ENCODE assay signal across 8 mouse cellular contexts in genomic region chr1:111864063-111864778, GRCm38 (mm10). TPM values are rescaled to one million over a fixed set of nuclear protein-coding genes. Genes with fewer than 3 reads are reported as not detected.
DNase-seq lines count a peak whose midpoint lies in the region; ATAC-seq lines count a peak whose summit lies in the region.

No protein-coding gene starts in this region.

- H3K4me3 ChIP-seq in forebrain, embryonic 10.5 days: peak overlapping the region; percentile 83
- peak overlapping the region; percentile 69 to 71 for H3K4me3 ChIP-seq in heart, embryonic 14.5 days (ENCODE audit: control insufficient read depth in 1 of 2, insufficient read depth in 1 of 2, low read depth in 1 of 2, low read length in 2 of 2)
- peak overlapping the region; percentile 65 for H3K4me3 ChIP-seq in liver, embryonic 11.5 days (ENCODE audit: low read depth, low read length)
- peak overlapping the region; percentile 84 for H3K4me3 ChIP-seq in stomach, embryonic 14.5 days (ENCODE audit: low read depth, low read length)

- H3K27me3 ChIP-seq in forebrain, embryonic 10.5 days (ENCODE audit: poor library complexity, severe bottlenecking): no peaks in the 10 kb centered on the region
- no peaks in the 10 kb centered on the region for H3K27me3 ChIP-seq in heart, embryonic 14.5 days (ENCODE audit: control insufficient read depth, insufficient read depth, low read length)
- no peaks in the 10 kb centered on the region for H3K27me3 ChIP-seq in liver, embryonic 11.5 days (replicated peaks; ENCODE audit: control insufficient read depth, insufficient read depth, low read length)
- no peaks in the 10 kb centered on the region for H3K27me3 ChIP-seq in stomach, embryonic 14.5 days (ENCODE audit: control insufficient read depth, insufficient read depth, low read length)

- H3K9ac ChIP-seq in heart, embryonic 14.5 days (ENCODE audit: low read length): peak overlapping the region; percentile 77
- H3K9ac ChIP-seq in liver, embryonic 11.5 days (ENCODE audit: low read depth, low read length): peak overlapping the region; percentile 61
- H3K9ac ChIP-seq in stomach, embryonic 14.5 days (replicated peaks; ENCODE audit: low read depth, low read length): peak overlapping the region; percentile 71

- WGBS in forebrain, embryonic 10.5 days: under 1% methylated on average over 41 of the region's 41 CpGs
- WGBS in heart, embryonic 14.5 days: under 1% methylated on average over 41 of the region's 41 CpGs
- under 1% methylated on average over 41 of the region's 41 CpGs for WGBS in liver, embryonic 11.5 days
- under 1% methylated on average over 41 of the region's 41 CpGs for WGBS in stomach, embryonic 14.5 days

- ATAC-seq in heart, embryonic 14.5 days (ENCODE audit: insufficient number of reproducible peaks, insufficient read depth, low FRiP score, low read depth): peak; percentile 68
- peak; percentile 77 for ATAC-seq in liver, embryonic 11.5 days (replicated peaks; ENCODE audit: low FRiP score)
- ATAC-seq in stomach, embryonic 14.5 days (ENCODE audit: insufficient number of reproducible peaks, insufficient read depth, low FRiP score, low read depth): peak; percentile 82

- H3K27ac ChIP-seq in forebrain, embryonic 10.5 days: peak overlapping the region; percentile 95
- peak overlapping the region; percentile 79 to 85 for H3K27ac ChIP-seq in heart, embryonic 14.5 days (replicated peaks in 1 of 2; ENCODE audit: control insufficient read depth in 1 of 2, insufficient read depth in 1 of 2, low read depth in 2 of 2, low read length in 2 of 2)
- H3K27ac ChIP-seq in liver, embryonic 11.5 days (ENCODE audit: low read depth, low read length): peak overlapping the region; percentile 61
- peak overlapping the region; percentile 93 for H3K27ac ChIP-seq in stomach, embryonic 14.5 days (ENCODE audit: low read length)

- no peaks in the 10 kb centered on the region for H3K9me3 ChIP-seq in forebrain, embryonic 10.5 days
- H3K9me3 ChIP-seq in heart, embryonic 14.5 days (ENCODE audit: control insufficient read depth, low read length): no peaks in the 10 kb centered on the region
- no peaks in the 10 kb centered on the region for H3K9me3 ChIP-seq in liver, embryonic 11.5 days (ENCODE audit: control insufficient read depth, low read length)
- H3K9me3 ChIP-seq in stomach, embryonic 14.5 days (ENCODE audit: control insufficient read depth, low read depth, low read length): no peaks in the 10 kb centered on the region

- H3K4me1 ChIP-seq in forebrain, embryonic 10.5 days: peaks cover 14% of the 10 kb centered on the region
- H3K4me1 ChIP-seq in heart, embryonic 14.5 days (ENCODE audit: control insufficient read depth in 2 of 2, insufficient read depth in 2 of 2, low read length in 2 of 2): peaks cover 0 to 6% of the 10 kb centered on the region in 2 experiments; a peak in 1 of 4 replicates
- no peaks in the 10 kb centered on the region for H3K4me1 ChIP-seq in liver, embryonic 11.5 days (replicated peaks; ENCODE audit: control insufficient read depth, insufficient read depth, low read length)
- H3K4me1 ChIP-seq in stomach, embryonic 14.5 days (ENCODE audit: control insufficient read depth, insufficient read depth, low read length): 0 out of 2 replicates have a peak, but pooled peaks cover 2% of the 10 kb centered on the region

- peaks cover 6% of the 10 kb centered on the region; the same call in 1 of the 2 replicates for H3K36me3 ChIP-seq in forebrain, embryonic 10.5 days (replicated peaks)
- no peaks in the 10 kb centered on the region for H3K36me3 ChIP-seq in heart, embryonic 14.5 days (ENCODE audit: control insufficient read depth, insufficient read depth, low read length)
- no peaks in the 10 kb centered on the region for H3K36me3 ChIP-seq in liver, embryonic 11.5 days (ENCODE audit: control insufficient read depth, insufficient read depth, low read length)
- H3K36me3 ChIP-seq in stomach, embryonic 14.5 days (ENCODE audit: control insufficient read depth, insufficient read depth, low read length): no peaks in the 10 kb centered on the region

- peak overlapping the region; percentile 91 for H3K4me2 ChIP-seq in heart, embryonic 14.5 days (ENCODE audit: low read length)
- peak overlapping the region; percentile 90 for H3K4me2 ChIP-seq in liver, embryonic 11.5 days
- H3K4me2 ChIP-seq in stomach, embryonic 14.5 days (replicated peaks; ENCODE audit: low read depth, low read length): peak overlapping the region; percentile 45

- DNase-seq in CD8-positive naive resting alpha-beta T cell, adult 2 months (ENCODE audit: low read depth in 2 of 2, low spot score in 2 of 2): peak; percentile 15 to 41
- peak; percentile 6 for DNase-seq in c-Kit-negative CD71-positive TER-119-positive erythroid progenitor cells, embryonic 14.5 days (ENCODE audit: low read depth, low spot score)
- DNase-seq in forebrain, embryonic 10.5 days (ENCODE audit: extremely low spot score, low spot score): peak; percentile 74
- DNase-seq in kidney, postnatal 10 days: peak; percentile 83
- DNase-seq in liver, embryonic 11.5 days (ENCODE audit: low spot score): peak; percentile 71
- peak; percentile 75 for DNase-seq in naive thymus-derived CD4-positive, alpha-beta T cell, adult 2 months (ENCODE audit: low read depth)

RNA-seq across cellular contexts. Expression of gene Dsel, which starts 0.5 kb away (rescaled TPM):
- polyA plus RNA-seq in forebrain, embryonic 10.5 days (2016; fragmentation: Nextera tagmentation; extraction: Ambion mirVana): 8.5 and 8.6 TPM in 2 replicates
- 8.0 TPM in 2 replicates for polyA plus RNA-seq in heart, embryonic 14.5 days (2014; fragmentation: Nextera tagmentation; extraction: Ambion mirVana)
- polyA plus RNA-seq in liver, embryonic 11.5 days (2014; fragmentation: Nextera tagmentation; extraction: Ambion mirVana): 3.5 and 4.8 TPM in 2 replicates
- 16.7 and 17.4 TPM in 2 replicates for polyA plus RNA-seq in stomach, embryonic 14.5 days (2014; fragmentation: Nextera tagmentation; extraction: Ambion mirVana)

Comparison
In these comparisons a context has a peak if more than half of its experiments do, and no peak if none do; other contexts are left out.
1. Peak in every context shown above with its lines: DNase-seq, ATAC-seq, H3K4me3 ChIP-seq and H3K27ac ChIP-seq.
2. DNase-seq: peak in every context shown above with its lines; median percentile 83 in kidney, postnatal 10 days; 75 in naive thymus-derived CD4-positive, alpha-beta T cell, adult 2 months; 74 in forebrain, embryonic 10.5 days; 71 in liver, embryonic 11.5 days; 28 in CD8-positive naive resting alpha-beta T cell, adult 2 months; 6 in c-Kit-negative CD71-positive TER-119-positive erythroid progenitor cells, embryonic 14.5 days.